Comparison of ENCODE assay signal across 31 mouse cellular contexts in genomic region chr4:33793398-33793797, GRCm38 (mm10).
DNase-seq lines count a peak whose midpoint lies in the region; ATAC-seq and TF ChIP-seq lines count a peak whose summit lies in the region.
"Had no signal": no experiment of that assay in that cellular context is flagged by ENCODE, and none has a peak within 500 bp of the region (broad histone marks: within the 10 kb centered on the region; RNA-seq: fewer than 3 reads in every experiment).

No protein-coding gene starts in this region.

- H3K9ac ChIP-seq in stomach, postnatal 0 days (ENCODE audit: low read length), result no peak overlapping the region
- H3K9ac ChIP-seq in forebrain, embryonic 14.5 days (ENCODE audit: low read length), result no peak overlapping the region
- H3K9ac ChIP-seq: embryonic facial prominence, embryonic 15.5 days; forebrain, embryonic 12.5 days; heart, embryonic 13.5 days; hindbrain, embryonic 15.5 days; intestine, embryonic 15.5 days; limb, embryonic 15.5 days; liver, embryonic 13.5 days; neural tube, embryonic 13.5 days had no signal

- no peak overlapping the region for H3K4me2 ChIP-seq in stomach, postnatal 0 days (replicated peaks; ENCODE audit: low read depth)
- no peak overlapping the region for H3K4me2 ChIP-seq in forebrain, embryonic 14.5 days (ENCODE audit: low read length)
- H3K4me2 ChIP-seq: embryonic facial prominence, embryonic 15.5 days; forebrain, embryonic 12.5 days; heart, embryonic 13.5 days; hindbrain, embryonic 15.5 days; intestine, embryonic 15.5 days; limb, embryonic 15.5 days; liver, embryonic 13.5 days; neural tube, embryonic 13.5 days had no signal

- no peak for TF ChIP-seq EP300 in stomach, postnatal 0 days (optimal IDR thresholded peaks at IDR 0.05)

- DNase-seq in cerebellum, adult 18-20 months, result peak; percentile 88 to 89
- DNase-seq in cerebellum, postnatal 10 days, result peak; percentile 81 to 89
- DNase-seq in stomach, postnatal 0 days (ENCODE audit: low spot score), result no peak
- no peak for DNase-seq in forebrain, embryonic 14.5 days (ENCODE audit: low spot score)
- no peak for DNase-seq in layer of hippocampus, adult 11-12 months (ENCODE audit: low spot score)
- DNase-seq: adrenal gland, postnatal 25 days; gastrocnemius, postnatal 36 days; heart, adult 2 months; heart, postnatal 10 days; kidney, adult 2 months; kidney, postnatal 36 days; liver, embryonic 13.5 days; lung, adult 2 months; lung, postnatal 10 days; right cerebral cortex, postnatal 4 days; thymus, adult 2 months; thymus, postnatal 36 days had no signal

- WGBS in stomach, postnatal 0 days, result 86% methylated on average over 8 of the region's 8 CpGs
- 93% methylated on average over 8 of the region's 8 CpGs for WGBS in forebrain, embryonic 14.5 days

- H3K9me3 ChIP-seq in megakaryocyte, embryonic 14.5 days, result peaks cover 11% of the 10 kb centered on the region; the same call in 1 of the 2 replicates
- H3K9me3 ChIP-seq in stomach, postnatal 0 days (ENCODE audit: control insufficient read depth, low read length), result no peaks in the 10 kb centered on the region
- H3K9me3 ChIP-seq in forebrain, embryonic 14.5 days (replicated peaks; ENCODE audit: control insufficient read depth, low read length), result no peaks in the 10 kb centered on the region
- H3K9me3 ChIP-seq: embryonic facial prominence, embryonic 10.5 days; embryonic facial prominence, embryonic 15.5 days; forebrain, embryonic 12.5 days; heart, embryonic 13.5 days; hindbrain, embryonic 15.5 days; intestine, embryonic 15.5 days; limb, embryonic 10.5 days; limb, embryonic 15.5 days; liver, embryonic 13.5 days; midbrain, embryonic 10.5 days; neural tube, embryonic 13.5 days had no signal

- H3K4me1 ChIP-seq in megakaryocyte, embryonic 14.5 days, result peaks cover 33% of the 10 kb centered on the region
- no peaks in the 10 kb centered on the region for H3K4me1 ChIP-seq in stomach, postnatal 0 days (replicated peaks; ENCODE audit: control insufficient read depth, insufficient read depth)
- 0 out of 2 replicates have a peak, but pooled peaks cover 3% of the 10 kb centered on the region for H3K4me1 ChIP-seq in forebrain, embryonic 14.5 days (ENCODE audit: control insufficient read depth, insufficient read depth, low read length)
- H3K4me1 ChIP-seq: embryonic facial prominence, embryonic 10.5 days; embryonic facial prominence, embryonic 15.5 days; forebrain, embryonic 12.5 days; heart, embryonic 13.5 days; intestine, embryonic 15.5 days; limb, embryonic 10.5 days; limb, embryonic 15.5 days; liver, embryonic 13.5 days; midbrain, embryonic 10.5 days; neural tube, embryonic 13.5 days had no signal

- TF ChIP-seq CTCF in stomach, postnatal 0 days (IDR thresholded peaks at IDR 0.05; ENCODE audit: low read depth), result no peak

- no peaks in the 10 kb centered on the region for H3K36me3 ChIP-seq in megakaryocyte, embryonic 14.5 days (replicated peaks; ENCODE audit: low read length)
- no peaks in the 10 kb centered on the region for H3K36me3 ChIP-seq in stomach, postnatal 0 days (ENCODE audit: control insufficient read depth, insufficient read depth, low read length)
- H3K36me3 ChIP-seq in forebrain, embryonic 14.5 days (ENCODE audit: control insufficient read depth, insufficient read depth, low read length), result no peaks in the 10 kb centered on the region
- H3K36me3 ChIP-seq: embryonic facial prominence, embryonic 10.5 days; embryonic facial prominence, embryonic 15.5 days; forebrain, embryonic 12.5 days; heart, embryonic 13.5 days; hindbrain, embryonic 15.5 days; intestine, embryonic 15.5 days; limb, embryonic 10.5 days; limb, embryonic 15.5 days; liver, embryonic 13.5 days; midbrain, embryonic 10.5 days; neural tube, embryonic 13.5 days had no signal

- H3K4me3 ChIP-seq in megakaryocyte, embryonic 14.5 days (replicated peaks), result peak overlapping the region; percentile 44
- no peak overlapping the region for H3K4me3 ChIP-seq in stomach, postnatal 0 days (ENCODE audit: low read depth, low read length)
- H3K4me3 ChIP-seq in forebrain, embryonic 14.5 days (ENCODE audit: low read depth, low read length), result no peak overlapping the region
- H3K4me3 ChIP-seq: embryonic facial prominence, embryonic 10.5 days; embryonic facial prominence, embryonic 15.5 days; forebrain, embryonic 12.5 days; heart, adult 2 months; heart, embryonic 13.5 days; hindbrain, embryonic 15.5 days; intestine, embryonic 15.5 days; limb, embryonic 10.5 days; limb, embryonic 15.5 days; liver, embryonic 13.5 days; midbrain, embryonic 10.5 days; neural tube, embryonic 13.5 days had no signal

- H3K27ac ChIP-seq in stomach, postnatal 0 days (replicated peaks), result no peak overlapping the region
- H3K27ac ChIP-seq in forebrain, embryonic 14.5 days (ENCODE audit: low read depth, low read length), result no peak overlapping the region
- H3K27ac ChIP-seq: embryonic facial prominence, embryonic 10.5 days; embryonic facial prominence, embryonic 15.5 days; forebrain, embryonic 12.5 days; heart, adult 2 months; heart, embryonic 13.5 days; hindbrain, embryonic 15.5 days; intestine, embryonic 15.5 days; limb, embryonic 10.5 days; limb, embryonic 15.5 days; liver, embryonic 13.5 days; macrophage; midbrain, embryonic 10.5 days; neural tube, embryonic 13.5 days had no signal

- ATAC-seq in megakaryocyte, adult 5-6 weeks (ENCODE audit: poor library complexity, severe bottlenecking), result no peak
- ATAC-seq in stomach, postnatal 0 days (ENCODE audit: low FRiP score, low TSS enrichment), result no peak
- no peak for ATAC-seq in forebrain, embryonic 14.5 days
- ATAC-seq: intestine, embryonic 15.5 days; Patski had no signal

- no peaks in the 10 kb centered on the region for H3K27me3 ChIP-seq in megakaryocyte, embryonic 14.5 days (replicated peaks)
- no peaks in the 10 kb centered on the region for H3K27me3 ChIP-seq in stomach, postnatal 0 days (ENCODE audit: control insufficient read depth, insufficient read depth, low read length)
- no peaks in the 10 kb centered on the region for H3K27me3 ChIP-seq in forebrain, embryonic 14.5 days (replicated peaks; ENCODE audit: control insufficient read depth, insufficient read depth, low read length)
- H3K27me3 ChIP-seq: embryonic facial prominence, embryonic 15.5 days; forebrain, embryonic 12.5 days; heart, embryonic 13.5 days; hindbrain, embryonic 15.5 days; intestine, embryonic 15.5 days; limb, embryonic 15.5 days; liver, embryonic 13.5 days; neural tube, embryonic 13.5 days; Patski had no signal

Comparison
In these comparisons a context has a peak if more than half of its experiments do, and no peak if none do; other contexts are left out.
1. DNase-seq: peak in cerebellum, adult 18-20 months (2 of 2) and cerebellum, postnatal 10 days (2 of 2); none in stomach, postnatal 0 days (single experiment), forebrain, embryonic 14.5 days (single experiment) and layer of hippocampus, adult 11-12 months (single experiment).